Mouse (Mus musculus): Measurements from ENCODE around the gene Dctn1. TPM values are rescaled to one million over a fixed set of nuclear protein-coding genes. Genes with fewer than 3 reads are reported as not detected.

Gene Dctn1
- 67.1 TPM for polyA plus RNA-seq (2017; shearing (Covaris generic))

DNA sequence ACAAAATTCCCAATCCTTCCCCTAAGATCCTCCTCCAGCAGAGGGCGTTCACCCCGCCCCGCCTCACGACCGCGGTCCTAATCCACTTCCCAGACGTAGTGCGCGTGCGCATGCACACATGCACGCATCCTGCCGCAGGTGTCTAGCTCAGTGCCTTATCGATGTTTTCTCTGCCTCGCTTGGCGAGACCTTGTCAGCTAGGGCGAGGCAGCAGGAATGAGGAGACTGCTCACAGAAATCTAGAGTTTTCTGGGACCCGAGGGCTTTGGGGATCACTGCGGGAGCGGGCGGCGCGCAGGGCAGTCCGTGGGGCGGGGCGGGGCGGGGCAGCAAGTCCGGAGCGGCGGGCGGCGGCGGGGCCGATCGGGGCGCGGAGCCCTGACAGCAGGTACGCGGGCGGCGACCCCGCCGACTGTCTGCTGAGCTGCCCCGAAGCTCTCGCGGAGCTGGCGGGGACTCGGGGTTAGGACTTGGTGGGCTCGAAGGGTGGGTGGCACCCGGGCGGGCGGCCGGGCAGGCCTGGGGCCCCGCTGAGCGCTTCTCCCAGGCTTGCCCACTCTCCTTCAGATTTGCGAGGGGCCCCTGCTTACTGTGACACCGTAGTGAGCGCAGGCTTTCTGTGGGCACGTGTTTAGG is at the start of gene Dctn1:
TSS of gene Dctn1 (plus strand) at position 314 of the 636 bp plus-strand sequence.

DNA sequence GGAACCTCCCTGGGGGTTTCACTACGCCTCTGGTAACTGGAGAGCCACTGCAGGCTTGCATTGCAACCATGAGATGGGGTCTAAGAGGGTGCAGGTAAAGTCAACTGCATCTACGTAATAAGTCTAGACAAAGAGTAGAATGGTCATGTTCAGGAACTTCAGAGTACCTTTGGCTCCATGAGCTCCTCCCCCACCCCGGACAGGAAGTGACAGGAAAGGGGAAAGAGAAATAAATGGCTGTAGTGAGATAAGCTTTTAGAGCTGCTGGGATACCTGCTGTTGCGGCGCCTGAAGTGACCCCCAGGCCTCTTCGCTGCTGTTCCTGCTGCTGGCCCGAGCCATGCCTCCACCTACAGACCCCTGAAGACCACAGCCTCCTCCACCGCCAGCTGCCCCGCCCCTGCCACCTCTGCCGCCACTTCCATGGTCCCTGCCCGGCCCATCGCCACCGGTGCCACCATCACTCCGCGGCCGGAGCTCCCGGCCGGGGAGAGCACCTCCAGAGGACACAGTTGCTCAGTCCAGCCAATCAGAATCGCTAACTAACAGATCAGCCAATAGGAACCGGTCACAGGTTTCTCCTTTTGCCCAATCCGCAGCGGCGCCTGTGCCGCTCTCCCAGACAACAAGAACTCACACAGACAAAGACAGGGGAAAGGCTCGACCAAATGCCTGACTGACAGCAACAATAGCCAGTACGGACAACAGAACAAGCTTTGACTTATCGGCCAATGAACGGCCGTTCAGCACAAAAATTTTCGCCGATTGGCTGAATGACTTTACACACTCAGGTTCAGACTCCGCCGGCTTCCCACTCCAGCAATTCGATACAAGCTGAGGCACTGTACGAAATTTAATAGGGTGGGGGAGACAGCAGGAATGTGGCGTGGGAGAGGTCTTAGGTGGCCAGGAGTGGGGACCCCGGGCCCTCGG is 44.5 kb upstream of the Dctn1 start, which contains the start of gene Wbp1:
TSS of gene Wbp1 (minus strand) at position 630 of the 933 bp plus-strand sequence.

DNA sequence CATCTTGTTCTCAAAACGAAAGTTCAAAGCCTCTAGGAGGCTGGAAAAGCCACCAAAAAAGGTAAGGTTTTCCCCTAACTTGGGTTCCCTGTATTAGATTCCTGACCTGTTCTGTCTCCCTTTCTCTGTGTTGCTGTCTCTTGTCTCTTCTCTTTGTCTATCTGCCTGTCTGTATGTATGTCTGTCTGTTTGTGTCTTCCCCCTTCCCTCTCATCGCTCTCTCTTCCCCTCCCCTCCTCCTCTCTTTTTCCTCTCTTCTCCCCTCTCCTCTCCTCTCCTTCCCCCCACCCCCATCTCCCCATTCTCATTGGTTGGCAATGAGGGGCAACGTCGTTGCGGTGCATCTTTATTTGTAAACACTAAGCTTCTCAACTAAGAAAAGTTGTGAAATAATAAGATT is 40.4 kb upstream of the Dctn1 start, which contains the start of gene Ino80b:
TSS of gene Ino80b (minus strand) at position 101 of the 400 bp plus-strand sequence.

DNA sequence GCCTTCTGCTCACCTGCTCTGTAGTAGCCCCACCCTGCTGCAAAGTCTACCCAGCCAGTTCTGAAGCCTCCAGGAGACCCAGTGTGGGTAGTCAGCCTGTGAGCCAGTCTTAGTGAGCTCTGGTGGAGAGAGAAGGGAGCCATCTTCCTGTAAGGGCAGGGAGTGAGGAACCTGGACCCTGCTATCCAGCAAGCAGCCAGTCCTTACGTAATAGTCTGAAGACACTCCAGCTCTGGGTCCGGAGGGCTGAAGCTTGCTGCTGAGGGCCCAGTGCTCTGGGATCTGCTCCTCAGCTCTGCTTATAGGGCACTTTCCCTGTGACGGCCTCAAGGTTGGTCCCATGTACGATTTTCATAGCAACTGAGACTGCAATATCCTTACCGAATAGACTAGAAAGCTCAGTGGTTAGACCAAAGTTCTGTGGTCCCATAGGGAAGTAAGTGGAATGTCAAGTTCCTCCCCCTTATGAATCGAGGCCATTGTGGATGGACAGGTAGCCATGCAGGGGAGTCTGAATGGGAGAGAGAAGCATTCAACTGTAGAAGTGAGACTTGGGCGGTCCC is 30.7 kb upstream of the Dctn1 start, which contains the start of gene Rtkn:
TSS of gene Rtkn (plus strand) at position 513 of the 563 bp plus-strand sequence.

DNA sequence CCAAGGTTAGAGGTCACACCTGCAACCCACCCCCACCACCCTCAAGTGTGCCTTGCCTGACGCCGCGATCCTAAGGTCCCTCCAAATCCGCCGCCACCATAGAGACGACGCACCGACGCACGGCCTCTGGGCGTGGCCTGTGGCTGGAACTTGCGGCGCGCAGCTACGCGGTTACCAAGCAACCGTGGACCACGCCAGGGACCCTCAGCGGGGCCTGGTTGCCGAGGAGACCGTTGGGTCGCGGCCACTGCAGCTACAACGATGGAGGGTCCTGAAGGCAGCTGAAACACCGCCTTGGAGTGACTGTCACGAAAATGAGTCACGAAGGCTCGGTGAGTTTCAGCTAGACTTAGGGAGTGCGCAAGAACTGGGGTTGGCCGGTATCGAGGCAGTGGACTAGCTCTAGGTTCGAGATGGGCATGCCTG is 9.4 kb upstream of the Dctn1 start, which contains the start of the genes Wdr54 and 1700003E16Rik:
TSS of gene Wdr54 (minus strand) at position 139 of the 426 bp plus-strand sequence.
TSS of gene 1700003E16Rik (plus strand) at position 146 of the 426 bp plus-strand sequence.

DNA sequence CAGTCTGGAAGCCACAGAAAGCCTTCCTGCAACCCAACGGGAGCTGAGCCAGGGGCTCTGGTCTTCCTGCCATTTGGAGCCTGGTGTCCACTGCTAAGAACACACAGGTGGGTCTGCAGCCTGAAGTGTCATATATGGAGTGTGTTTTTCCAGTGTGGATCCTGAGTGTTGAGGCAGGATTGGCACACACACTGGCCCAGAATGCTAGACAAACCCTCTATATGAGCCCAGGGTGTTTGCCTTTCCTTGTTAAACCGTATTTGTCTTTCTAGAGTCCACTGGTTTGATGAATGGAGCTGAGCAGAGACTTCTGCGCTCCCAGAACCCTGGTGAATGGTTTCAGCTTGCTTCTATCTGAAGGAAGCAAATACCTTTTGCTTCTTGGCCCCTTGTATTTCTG is 54.1 kb downstream of the Dctn1 start, which contains the start of gene Slc4a5:
TSS of gene Slc4a5 (plus strand) at position 15 of the 400 bp plus-strand sequence.

Other genes starting within 250 kb of the Dctn1 start
- 2.9 TPM for gene Sema4f, start 226.2 kb upstream of the Dctn1 start, polyA plus RNA-seq (2017; shearing (Covaris generic))
- gene M1ap, start 219.0 kb upstream of the Dctn1 start, polyA plus RNA-seq (2017; shearing (Covaris generic)), result 2.2 TPM
- 51.6 TPM for gene Dok1, start 132.4 kb upstream of the Dctn1 start, polyA plus RNA-seq (2017; shearing (Covaris generic))
- 0.16 TPM for gene Loxl3, start 131.7 kb upstream of the Dctn1 start, polyA plus RNA-seq (2017; shearing (Covaris generic))
- 371 TPM for gene Aup1, start 111.4 kb upstream of the Dctn1 start, polyA plus RNA-seq (2017; shearing (Covaris generic))
- 70.9 TPM for gene Htra2, start 110.6 kb upstream of the Dctn1 start, polyA plus RNA-seq (2017; shearing (Covaris generic))
- gene Dqx1, start 108.1 kb upstream of the Dctn1 start, polyA plus RNA-seq (2017; shearing (Covaris generic)), result 3.3 TPM
- not detected for gene Tlx2, start 95.6 kb upstream of the Dctn1 start, polyA plus RNA-seq (2017; shearing (Covaris generic))
- gene Pcgf1, start 88.1 kb upstream of the Dctn1 start, polyA plus RNA-seq (2017; shearing (Covaris generic)), result 42.8 TPM
- not detected for gene Lbx2, start 79.6 kb upstream of the Dctn1 start, polyA plus RNA-seq (2017; shearing (Covaris generic))
- gene Ccdc142, start 64.3 kb upstream of the Dctn1 start, polyA plus RNA-seq (2017; shearing (Covaris generic)), result 4.4 TPM
- 3.9 TPM for gene Gm42688, start 64.3 kb upstream of the Dctn1 start, polyA plus RNA-seq (2017; shearing (Covaris generic))
- 65.3 TPM for gene Mrpl53, start 56.9 kb upstream of the Dctn1 start, polyA plus RNA-seq (2017; shearing (Covaris generic))
- 4.5 TPM for gene Mogs, start 50.4 kb upstream of the Dctn1 start, polyA plus RNA-seq (2017; shearing (Covaris generic))
- gene Wbp1, start 44.4 kb upstream of the Dctn1 start, polyA plus RNA-seq (2017; shearing (Covaris generic)), result 67.6 TPM
- gene Ino80b, start 40.5 kb upstream of the Dctn1 start, polyA plus RNA-seq (2017; shearing (Covaris generic)), result 8.0 TPM
- 0.91 TPM for gene Rtkn, start 30.5 kb upstream of the Dctn1 start, polyA plus RNA-seq (2017; shearing (Covaris generic))
- gene Wdr54, start 9.5 kb upstream of the Dctn1 start, polyA plus RNA-seq (2017; shearing (Covaris generic)), result 1.4 TPM
- not detected for gene 1700003E16Rik, start 9.5 kb upstream of the Dctn1 start, polyA plus RNA-seq (2017; shearing (Covaris generic))
- gene Slc4a5, start 53.9 kb downstream of the Dctn1 start, polyA plus RNA-seq (2017; shearing (Covaris generic)), result 0.94 TPM
- 85.7 TPM for gene Mthfd2, start 160.0 kb downstream of the Dctn1 start, polyA plus RNA-seq (2017; shearing (Covaris generic))
- 67.5 TPM for gene Mob1a, start 160.1 kb downstream of the Dctn1 start, polyA plus RNA-seq (2017; shearing (Covaris generic))
- 41.7 TPM for gene Bola3, start 183.2 kb downstream of the Dctn1 start, polyA plus RNA-seq (2017; shearing (Covaris generic))